Mouse (Mus musculus) megakaryocyte-erythroid progenitor cell, adult 5-6 weeks (primary cell): ENCODE measurements around the gene Ptch1. TPM values are rescaled to one million over a fixed set of nuclear protein-coding genes. Genes with fewer than 3 reads are reported as not detected.

Experiments used
- ATAC-seq: replicated peaks from 2 replicates; pipeline ENCODE4 v1.8.0; 2016; ENCODE audit warnings: mild to moderate bottlenecking, inconsistent platforms; ENCODE audit not compliant: severe bottlenecking, poor library complexity, low FRiP score, low TSS enrichment
- total RNA-seq, 2 experiments: library from RNA; stranded (forward) in 1 of 2; stranded (reverse) in 1 of 2; fragments of 200-1000, 215-1000 nt in 1 of 2; fragments of >200 nt in 1 of 2; fragmentation: Nextera tagmentation in 1 of 2; gene quantifications; 2 replicates each; pipeline ENCODE4 v1.2.3; 2014 to 2017

Ptch1 gene
- total RNA-seq (2014; fragmentation: Nextera tagmentation) (17.2 and 28.8 TPM in 2 replicates), total RNA-seq (2017) (13.1 and 26.9 TPM in 2 replicates)

DNA sequence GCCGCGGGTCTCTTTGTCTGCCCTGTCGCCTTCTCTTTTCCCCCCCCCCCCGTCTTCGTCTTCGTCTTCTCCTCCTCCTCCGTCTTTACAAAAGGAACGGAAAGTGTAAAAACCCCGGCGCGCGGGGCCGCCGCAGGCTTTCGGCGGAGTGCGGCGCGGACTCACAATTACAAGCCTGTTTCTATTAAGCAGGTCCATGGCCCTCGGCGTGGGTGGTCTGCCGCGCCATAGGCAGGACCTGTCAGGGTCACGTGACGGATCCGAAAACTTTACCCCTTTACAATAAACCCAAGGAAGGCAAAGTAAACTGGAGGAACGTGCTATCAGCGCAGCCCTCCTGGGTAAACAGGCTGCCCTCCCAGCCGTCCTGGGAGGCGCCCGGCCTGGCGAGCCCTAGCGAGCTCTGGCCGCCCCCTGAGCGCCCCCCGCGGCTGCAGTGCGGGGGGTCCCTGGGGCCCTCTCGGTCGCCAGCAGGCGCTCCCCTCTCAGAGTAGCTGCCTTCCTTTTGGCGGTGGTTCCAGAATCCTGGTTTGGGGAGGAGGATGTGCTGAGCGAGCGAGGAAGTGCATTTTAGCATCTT lies at the start of gene Ptch1:
Gene Ptch1 (minus strand): TSS at position 343 of the 580 bp plus-strand sequence.
- 0 out of 2 replicates have a peak, but pooled peaks have one; percentile 29 for ATAC-seq

- ATAC-seq = no peak
These were observed 47.9 kb upstream of the Ptch1 start for GRCm38 (mm10) chr13:63621301-63621700.

DNA sequence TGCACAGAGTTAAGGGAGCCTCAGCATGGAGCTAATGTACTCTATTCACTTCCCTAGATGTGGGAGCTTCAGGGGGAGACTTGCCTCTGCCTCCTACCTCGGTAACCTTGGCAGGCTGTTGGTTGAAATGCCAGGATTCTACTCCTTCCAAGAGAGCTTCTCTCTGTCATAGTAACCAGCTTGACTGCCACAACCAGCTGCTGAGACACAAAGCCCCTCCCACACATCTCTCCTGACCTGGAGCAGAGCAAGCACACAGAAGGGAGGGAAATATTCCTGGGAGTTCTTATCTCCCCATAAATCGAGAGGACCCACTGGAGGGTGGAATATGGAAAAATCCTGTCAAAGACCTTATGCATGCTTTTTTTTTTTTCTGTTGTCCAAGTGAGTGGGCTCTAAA lies 39.8 kb upstream of the Ptch1 start:
- no peak for ATAC-seq

GRCm38 (mm10) chr13:63609734-63610133 lies 36.3 kb upstream of the Ptch1 start:
- ATAC-seq = no peak

DNA sequence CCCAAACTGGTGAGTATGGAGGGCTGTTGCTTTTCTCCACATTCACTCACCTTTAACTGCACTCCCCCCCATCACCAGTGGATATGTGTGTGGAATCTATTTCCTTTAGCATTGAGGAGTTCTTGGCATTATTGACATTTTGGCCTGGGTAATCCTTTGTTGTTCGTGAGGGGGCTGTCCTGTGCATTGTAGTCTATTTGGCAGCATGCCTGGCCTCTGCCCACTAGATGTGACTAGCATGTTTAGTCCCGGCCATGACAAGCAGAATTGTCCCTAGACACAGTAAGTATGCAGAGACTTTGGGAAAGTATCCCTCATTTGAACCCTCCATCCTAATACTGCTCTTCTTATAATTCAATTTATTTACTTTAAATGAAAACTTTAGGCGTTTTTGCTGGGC lies 24.2 kb upstream of the Ptch1 start:
- no peak for ATAC-seq

DNA sequence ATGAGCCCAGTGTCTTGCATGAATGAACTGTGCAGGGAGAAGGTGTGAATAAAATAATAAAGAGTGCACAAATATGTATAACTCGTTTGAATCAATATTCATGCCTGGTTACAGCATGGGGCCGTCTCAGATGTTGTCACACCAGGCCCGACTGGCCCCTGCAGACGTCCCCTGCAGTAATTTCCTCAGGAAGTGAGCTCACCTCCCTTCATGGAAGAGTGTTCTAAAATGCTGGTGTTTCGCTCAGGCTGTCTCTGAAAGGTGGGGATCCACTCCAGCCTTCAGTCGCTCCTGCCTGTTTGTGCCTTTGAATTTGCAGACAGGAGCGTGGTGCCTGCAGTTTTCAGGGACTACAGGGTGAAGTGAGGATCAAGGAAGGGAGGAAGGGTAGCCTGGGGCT lies 22.5 kb upstream of the Ptch1 start:
- ATAC-seq = no peak

DNA sequence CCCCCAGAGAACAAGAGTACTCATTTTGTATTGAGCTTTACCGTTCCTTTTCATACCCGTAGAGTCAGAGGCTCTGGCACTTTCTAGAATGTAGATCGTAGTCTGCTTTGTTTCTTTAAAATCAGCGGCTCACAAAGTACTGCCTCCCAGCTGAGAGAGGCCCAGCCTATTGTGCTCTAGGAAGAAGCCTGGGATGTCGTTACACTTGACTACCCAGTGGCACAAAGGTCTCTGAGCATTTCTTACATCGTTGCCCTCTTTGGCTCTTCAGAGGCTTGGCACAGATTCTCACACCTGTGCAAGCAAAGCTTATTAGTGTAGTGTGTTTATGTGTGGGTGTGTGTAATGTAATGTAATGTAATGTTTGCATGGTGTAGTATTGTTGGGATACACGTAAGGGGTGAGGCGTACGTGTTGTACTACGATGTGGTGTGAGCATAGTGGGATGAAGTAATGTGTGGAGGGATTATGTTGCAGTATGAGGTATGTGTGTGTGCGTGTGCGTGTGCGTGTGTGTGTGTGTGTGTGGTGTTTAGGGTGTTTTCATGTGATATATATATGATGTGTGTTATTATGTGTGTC lies 20.2 kb upstream of the Ptch1 start:
- no peak for ATAC-seq

GRCm38 (mm10) chr13:63592755-63593154 lies 19.4 kb upstream of the Ptch1 start:
- no peak for ATAC-seq

GRCm38 (mm10) chr13:63574601-63575000 lies 1.2 kb upstream of the Ptch1 start:
- no peak for ATAC-seq

- ATAC-seq = no peak
These were observed 744 bp downstream of the Ptch1 start for GRCm38 (mm10) chr13:63572453-63573255.

- no peak for ATAC-seq
These were observed 1.3 kb downstream of the Ptch1 start for GRCm38 (mm10) chr13:63572111-63572452.

GRCm38 (mm10) chr13:63570456-63570855 lies 2.9 kb downstream of the Ptch1 start:
- ATAC-seq = no peak

- ATAC-seq = no peak
These were observed 4.0 kb downstream of the Ptch1 start for GRCm38 (mm10) chr13:63569396-63569756.

GRCm38 (mm10) chr13:63568741-63569395 lies 4.5 kb downstream of the Ptch1 start:
- ATAC-seq = no peak

- ATAC-seq = no peak
These were observed 5.1 kb downstream of the Ptch1 start for GRCm38 (mm10) chr13:63568306-63568705.

- peak; percentile 69 for ATAC-seq
These were observed 5.6 kb downstream of the Ptch1 start for GRCm38 (mm10) chr13:63567677-63568293.

GRCm38 (mm10) chr13:63566018-63567015 lies 7.1 kb downstream of the Ptch1 start:
- ATAC-seq = peak; percentile 38

- no peak for ATAC-seq
These were observed 7.9 kb downstream of the Ptch1 start for GRCm38 (mm10) chr13:63565320-63566017.
